Mouse (Mus musculus): ENCODE results near the gene Tsga10. TPM values are rescaled to one million over a fixed set of nuclear protein-coding genes. Genes with fewer than 3 reads are reported as not detected.

Tsga10 gene
- polyA plus RNA-seq, 1 experiment: 17.6 TPM

DNA sequence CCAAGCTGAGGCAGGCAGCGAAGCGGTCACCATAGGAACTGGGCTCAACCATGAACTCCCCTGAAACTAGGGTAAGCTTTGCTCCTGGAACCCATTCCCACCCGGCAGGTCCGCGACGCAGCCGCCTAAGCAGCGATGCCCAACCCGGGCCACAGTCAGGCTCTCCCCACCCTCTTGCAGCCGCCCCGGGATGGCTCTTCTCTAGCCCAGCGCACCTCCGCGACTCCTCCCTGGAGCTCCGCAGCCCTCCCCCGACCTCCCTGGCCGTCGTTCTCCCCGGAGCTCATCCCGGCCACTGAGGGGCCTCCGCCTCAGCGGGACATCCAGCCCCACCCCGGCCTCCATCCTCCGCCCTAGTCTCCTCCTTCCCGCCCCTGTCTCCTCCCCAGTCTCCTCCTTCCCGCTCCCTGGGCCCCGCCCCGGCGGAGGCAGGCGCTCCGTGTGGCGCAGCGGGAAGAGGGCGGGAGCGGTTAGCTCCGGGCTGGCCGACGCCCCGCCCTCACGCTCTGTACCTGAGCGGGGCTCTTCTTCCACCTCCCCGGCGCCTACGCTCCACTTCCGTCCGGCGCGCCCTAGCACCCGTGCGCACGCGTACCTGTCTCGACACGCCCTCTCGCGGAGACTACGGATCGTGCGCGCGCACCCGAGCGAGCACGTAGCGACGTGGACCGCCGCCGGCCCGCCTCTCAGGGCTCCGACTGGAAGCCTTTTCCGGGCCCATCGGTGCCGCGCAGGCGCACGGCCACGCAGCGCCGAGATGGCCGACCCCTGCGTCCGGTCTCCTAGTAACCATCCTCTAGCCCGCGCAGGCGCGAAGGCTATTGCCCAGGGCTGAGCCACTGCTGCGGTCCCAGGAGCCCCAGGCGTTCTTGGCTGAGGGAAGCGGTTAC is 1.5 kb downstream of the Tsga10 start:
- TF ChIP-seq CTCF (IDR thresholded peaks at IDR 0.05; ENCODE audit: borderline replicate concordance, extremely low read depth, insufficient read depth, insufficient read length) (peak; percentile 30; the same call in 1 of the 2 replicates), POLR2A (IDR thresholded peaks at IDR 0.05; ENCODE audit: borderline replicate concordance, extremely low read depth, insufficient read depth, insufficient read length, poor library complexity, severe bottlenecking) (peak; percentile 73; the same call in 1 of the 2 replicates)
- DNase-seq (ENCODE audit: low read depth): peak; percentile 100

DNA sequence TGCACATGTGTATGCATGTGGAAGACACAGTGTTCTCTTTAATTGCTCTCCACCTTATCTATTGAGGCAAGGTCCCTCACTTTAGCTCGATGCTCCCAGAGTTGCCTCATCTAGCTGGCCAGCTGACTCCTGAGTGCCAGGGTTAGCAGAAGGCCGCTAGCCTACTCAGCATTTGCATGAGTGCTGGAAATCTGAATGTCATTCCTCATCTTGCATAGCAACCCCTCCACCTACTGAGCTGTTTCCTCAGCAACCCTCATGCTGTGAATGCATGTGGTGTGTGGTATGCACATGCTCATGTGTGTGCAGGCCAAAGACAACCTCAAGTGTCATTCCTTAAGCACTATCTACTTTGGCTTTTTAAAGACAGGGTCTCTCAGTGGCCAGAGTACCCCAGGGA is 15.5 kb downstream of the Tsga10 start:
- TF ChIP-seq CTCF (IDR thresholded peaks at IDR 0.05; ENCODE audit: borderline replicate concordance, extremely low read depth, insufficient read depth, insufficient read length) (no peak), POLR2A (IDR thresholded peaks at IDR 0.05; ENCODE audit: borderline replicate concordance, extremely low read depth, insufficient read depth, insufficient read length, poor library complexity, severe bottlenecking) (no peak)
- DNase-seq (ENCODE audit: low read depth): peak; percentile 2

DNA sequence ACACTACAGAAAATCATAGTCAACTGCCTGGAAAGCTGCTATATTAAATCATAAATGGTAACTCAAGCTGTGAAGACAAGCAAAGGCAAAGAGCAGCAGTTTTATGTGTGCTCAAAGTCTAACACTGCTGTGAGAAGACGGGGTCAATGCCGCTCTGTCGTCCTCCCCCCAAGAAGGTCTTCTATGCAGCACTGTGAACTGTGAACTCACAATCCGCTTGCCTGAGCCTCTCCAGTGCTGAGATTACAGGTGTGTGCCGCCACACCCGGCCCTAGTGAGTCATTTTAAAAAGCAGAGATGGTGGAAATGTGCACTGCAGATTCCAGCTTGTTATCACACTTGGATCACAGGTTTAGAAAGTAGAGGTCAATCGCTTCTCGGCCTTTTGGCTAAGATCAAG is 19.4 kb downstream of the Tsga10 start:
- no peak for DNase-seq (ENCODE audit: low read depth)
- TF ChIP-seq CTCF (IDR thresholded peaks at IDR 0.05; ENCODE audit: borderline replicate concordance, extremely low read depth, insufficient read depth, insufficient read length) (no peak), POLR2A (IDR thresholded peaks at IDR 0.05; ENCODE audit: borderline replicate concordance, extremely low read depth, insufficient read depth, insufficient read length, poor library complexity, severe bottlenecking) (no peak)

- DNase-seq (ENCODE audit: low read depth): peak; percentile 1
- TF ChIP-seq CTCF (IDR thresholded peaks at IDR 0.05; ENCODE audit: borderline replicate concordance, extremely low read depth, insufficient read depth, insufficient read length): no peak
- TF ChIP-seq POLR2A (IDR thresholded peaks at IDR 0.05; ENCODE audit: borderline replicate concordance, extremely low read depth, insufficient read depth, insufficient read length, poor library complexity, severe bottlenecking): no peak
Measured at GRCm38 (mm10) chr1:37831681-37832080, 34.5 kb downstream of the Tsga10 start.

GRCm38 (mm10) chr1:37802291-37802690 is 63.9 kb downstream of the Tsga10 start:
- DNase-seq (ENCODE audit: low read depth): peak; percentile 9
- peak; percentile 17; the same call in 1 of the 2 replicates for TF ChIP-seq CTCF (IDR thresholded peaks at IDR 0.05; ENCODE audit: borderline replicate concordance, extremely low read depth, insufficient read depth, insufficient read length)

DNA sequence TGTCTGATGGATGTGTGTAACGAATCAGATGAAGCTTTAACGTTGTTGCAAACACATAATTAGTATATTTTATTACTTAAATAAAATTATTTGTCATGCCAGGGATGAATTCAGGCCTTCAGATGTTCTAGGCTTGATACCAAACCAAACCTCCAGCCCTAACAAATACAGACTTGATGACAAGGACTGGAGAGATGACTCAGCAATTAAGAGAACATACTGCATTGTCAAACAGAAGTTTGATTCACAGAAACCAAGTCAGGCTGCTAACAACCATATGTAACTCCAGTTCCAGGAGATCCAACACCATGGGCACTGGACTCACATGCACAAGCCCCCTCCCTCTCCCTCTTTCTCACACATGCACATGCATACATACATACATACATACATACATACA is 65.9 kb downstream of the Tsga10 start:
- TF ChIP-seq CTCF (IDR thresholded peaks at IDR 0.05; ENCODE audit: borderline replicate concordance, extremely low read depth, insufficient read depth, insufficient read length) (no peak), POLR2A (IDR thresholded peaks at IDR 0.05; ENCODE audit: borderline replicate concordance, extremely low read depth, insufficient read depth, insufficient read length, poor library complexity, severe bottlenecking) (no peak)
- DNase-seq (ENCODE audit: low read depth): no peak

DNA sequence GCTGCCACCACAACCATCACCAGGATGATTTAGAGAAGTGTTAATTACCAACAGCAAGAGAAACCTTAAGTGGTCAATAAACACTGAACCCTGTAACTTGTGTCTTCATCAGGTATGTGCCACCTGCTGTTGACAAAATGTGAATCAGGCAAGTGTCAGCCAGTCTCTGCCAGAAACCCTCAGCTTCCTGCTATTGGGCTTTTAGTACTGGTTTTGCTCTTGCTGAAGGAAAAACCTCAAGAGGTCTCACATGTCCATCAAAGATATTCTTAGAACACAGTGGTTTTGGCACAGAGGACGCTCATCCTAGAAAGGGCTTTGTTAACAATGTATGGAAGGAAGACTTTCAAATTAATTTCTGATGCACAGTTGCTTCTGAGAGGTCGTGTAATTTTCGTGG is 66.7 kb downstream of the Tsga10 start:
- TF ChIP-seq CTCF (IDR thresholded peaks at IDR 0.05; ENCODE audit: borderline replicate concordance, extremely low read depth, insufficient read depth, insufficient read length) (no peak), POLR2A (IDR thresholded peaks at IDR 0.05; ENCODE audit: borderline replicate concordance, extremely low read depth, insufficient read depth, insufficient read length, poor library complexity, severe bottlenecking) (no peak)
- DNase-seq (ENCODE audit: low read depth): no peak

- no peak for TF ChIP-seq CTCF (IDR thresholded peaks at IDR 0.05; ENCODE audit: borderline replicate concordance, extremely low read depth, insufficient read depth, insufficient read length)
- TF ChIP-seq POLR2A (IDR thresholded peaks at IDR 0.05; ENCODE audit: borderline replicate concordance, extremely low read depth, insufficient read depth, insufficient read length, poor library complexity, severe bottlenecking): no peak
- no peak for DNase-seq (ENCODE audit: low read depth)
Measured at GRCm38 (mm10) chr1:37759407-37759806, 106.8 kb downstream of the Tsga10 start.

DNA sequence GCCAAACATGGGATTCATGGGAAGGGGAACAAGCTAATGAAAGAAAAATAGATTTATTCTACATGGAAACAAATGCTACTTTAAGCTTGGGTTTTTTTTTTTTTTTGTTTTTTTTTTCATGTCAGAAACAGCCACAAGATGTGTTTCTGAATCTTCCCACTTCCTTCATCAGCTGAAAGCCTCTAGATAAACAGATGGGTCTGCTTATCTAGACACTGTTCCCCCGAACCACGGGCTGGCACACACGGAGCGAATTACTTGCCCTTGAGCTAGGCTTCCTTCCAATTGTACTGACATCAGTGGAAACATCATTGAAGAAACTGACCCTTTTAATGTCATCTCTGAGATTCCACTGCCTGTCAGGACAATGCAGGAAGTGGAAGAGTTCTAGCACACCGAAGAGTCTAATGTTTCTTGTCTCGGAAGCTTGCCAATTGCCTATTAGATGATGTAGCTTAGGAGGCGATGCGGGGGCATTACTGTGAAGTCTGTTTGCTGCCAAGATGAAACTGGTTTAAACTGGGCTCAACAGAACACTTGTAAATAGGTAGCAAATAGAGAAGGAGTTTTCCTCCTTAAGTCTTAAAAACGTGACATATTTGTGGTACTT is 121.5 kb downstream of the Tsga10 start:
- TF ChIP-seq CTCF (IDR thresholded peaks at IDR 0.05; ENCODE audit: borderline replicate concordance, extremely low read depth, insufficient read depth, insufficient read length): no peak
- no peak for TF ChIP-seq POLR2A (IDR thresholded peaks at IDR 0.05; ENCODE audit: borderline replicate concordance, extremely low read depth, insufficient read depth, insufficient read length, poor library complexity, severe bottlenecking)
- peak; percentile 47 for DNase-seq (ENCODE audit: low read depth)

DNA sequence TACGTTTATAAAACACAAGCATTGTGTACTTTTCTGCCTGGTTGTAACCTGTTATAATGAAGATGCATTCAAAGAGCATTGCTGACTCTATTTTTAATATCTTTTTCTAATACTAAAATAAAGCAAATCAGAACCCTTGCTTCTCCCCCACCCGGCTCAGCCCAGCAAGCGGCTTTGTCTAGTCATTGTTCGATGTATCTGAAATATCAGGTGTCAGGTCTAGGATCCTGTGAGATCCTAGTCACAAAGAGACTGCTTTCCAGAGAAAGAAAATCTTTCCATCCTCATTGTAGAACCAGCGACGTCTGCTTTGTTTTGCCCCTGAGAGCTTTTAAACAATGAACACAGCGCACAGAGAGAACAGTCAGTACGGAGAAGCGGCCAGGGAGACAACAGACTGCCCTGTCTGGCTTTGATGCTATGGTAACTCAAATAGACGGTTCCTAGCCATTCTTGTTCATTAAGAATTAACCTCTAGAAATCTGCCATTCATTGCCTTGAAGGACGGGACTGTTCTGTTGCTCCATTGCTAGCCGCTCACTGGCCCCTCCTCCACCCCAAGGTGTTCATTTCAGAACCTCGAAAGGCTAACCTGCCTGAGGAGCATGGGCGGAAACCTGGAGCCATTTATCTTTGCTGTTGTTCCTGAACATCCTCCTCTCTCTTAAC is 123.5 kb downstream of the Tsga10 start:
- DNase-seq (ENCODE audit: low read depth): peak; percentile 48
- TF ChIP-seq POLR2A (IDR thresholded peaks at IDR 0.05; ENCODE audit: borderline replicate concordance, extremely low read depth, insufficient read depth, insufficient read length, poor library complexity, severe bottlenecking): no peak
- no peak for TF ChIP-seq CTCF (IDR thresholded peaks at IDR 0.05; ENCODE audit: borderline replicate concordance, extremely low read depth, insufficient read depth, insufficient read length)

GRCm38 (mm10) chr1:37742126-37742525 is 124.1 kb downstream of the Tsga10 start:
- DNase-seq (ENCODE audit: low read depth): peak; percentile 58
- TF ChIP-seq CTCF (IDR thresholded peaks at IDR 0.05; ENCODE audit: borderline replicate concordance, extremely low read depth, insufficient read depth, insufficient read length): no peak
- no peak for TF ChIP-seq POLR2A (IDR thresholded peaks at IDR 0.05; ENCODE audit: borderline replicate concordance, extremely low read depth, insufficient read depth, insufficient read length, poor library complexity, severe bottlenecking)

Measured in brain, embryonic 14.5 days (tissue).